Comparison of ENCODE assay signal across 7 mouse cellular contexts in genomic region chr16:76370716-76371613, GRCm38 (mm10). TPM values are rescaled to one million over a fixed set of nuclear protein-coding genes. Genes with fewer than 3 reads are reported as not detected.
DNase-seq lines count a peak whose midpoint lies in the region; ATAC-seq and TF ChIP-seq lines count a peak whose summit lies in the region.

No protein-coding gene starts in this region.

- no peak for ATAC-seq in embryonic facial prominence, embryonic 12.5 days (ENCODE audit: insufficient number of reproducible peaks, insufficient read depth, low FRiP score, low TSS enrichment)
- ATAC-seq in intestine, embryonic 15.5 days, result no peak
- ATAC-seq in neural tube, embryonic 12.5 days (ENCODE audit: low FRiP score, low read depth), result no peak

- peaks cover 16% of the 10 kb centered on the region for H3K4me1 ChIP-seq in testis, adult 2 months (ENCODE audit: control insufficient read depth, insufficient read depth, low read length)
- H3K4me1 ChIP-seq in embryonic facial prominence, embryonic 12.5 days, result peaks cover 21% of the 10 kb centered on the region
- peaks cover 17% of the 10 kb centered on the region for H3K4me1 ChIP-seq in intestine, embryonic 15.5 days (replicated peaks)
- peaks cover 13% of the 10 kb centered on the region; the same call in 1 of the 2 replicates for H3K4me1 ChIP-seq in neural tube, embryonic 12.5 days

- no peak for TF ChIP-seq CTCF in testis, adult 2 months (IDR thresholded peaks at IDR 0.05; ENCODE audit: control insufficient read depth, insufficient read depth, insufficient replicate concordance, low read depth, low read length)

- no peak for DNase-seq in testis, postnatal 10 days (ENCODE audit: low spot score)
- DNase-seq in ovary, postnatal 36 days (ENCODE audit: low spot score), result no peak
- DNase-seq in layer of hippocampus, postnatal 25 days (ENCODE audit: extremely low spot score in 1 of 2, low spot score in 1 of 2), result no peak

- no peaks in the 10 kb centered on the region for H3K36me3 ChIP-seq in testis, adult 2 months (ENCODE audit: control insufficient read depth, insufficient read depth, low read length)
- 0 out of 2 replicates have a peak, but pooled peaks cover 5% of the 10 kb centered on the region for H3K36me3 ChIP-seq in embryonic facial prominence, embryonic 12.5 days
- no peaks in the 10 kb centered on the region for H3K36me3 ChIP-seq in intestine, embryonic 15.5 days
- no peaks in the 10 kb centered on the region for H3K36me3 ChIP-seq in neural tube, embryonic 12.5 days

- H3K27ac ChIP-seq in testis, adult 2 months (ENCODE audit: control insufficient read depth, insufficient read depth, low read depth, low read length), result 0 out of 2 replicates have a peak overlapping the region, but pooled peaks have one; percentile 29
- no peak overlapping the region for H3K27ac ChIP-seq in embryonic facial prominence, embryonic 12.5 days
- no peak overlapping the region for H3K27ac ChIP-seq in intestine, embryonic 15.5 days
- H3K27ac ChIP-seq in neural tube, embryonic 12.5 days, result no peak overlapping the region

- no peak for TF ChIP-seq POLR2A in testis, adult 2 months (IDR thresholded peaks at IDR 0.05; ENCODE audit: control insufficient read depth, low read depth, low read length)

- no peaks in the 10 kb centered on the region; the same call in none of the 2 replicates for H3K27me3 ChIP-seq in testis, adult 2 months (ENCODE audit: control insufficient read depth, insufficient read depth, low read length)
- H3K27me3 ChIP-seq in embryonic facial prominence, embryonic 12.5 days, result no peaks in the 10 kb centered on the region
- H3K27me3 ChIP-seq in intestine, embryonic 15.5 days (replicated peaks), result no peaks in the 10 kb centered on the region
- no peaks in the 10 kb centered on the region for H3K27me3 ChIP-seq in neural tube, embryonic 12.5 days (replicated peaks)

- 27% methylated on average over 12 of the region's 12 CpGs for WGBS in embryonic facial prominence, embryonic 12.5 days
- 20% methylated on average over 12 of the region's 12 CpGs for WGBS in intestine, embryonic 15.5 days
- 42% methylated on average over 12 of the region's 12 CpGs for WGBS in neural tube, embryonic 12.5 days

- H3K9ac ChIP-seq in embryonic facial prominence, embryonic 12.5 days, result peak overlapping the region; percentile 96
- H3K9ac ChIP-seq in intestine, embryonic 15.5 days, result peak overlapping the region; percentile 94
- peak overlapping the region; percentile 96; the same call in 1 of the 2 replicates for H3K9ac ChIP-seq in neural tube, embryonic 12.5 days

- H3K4me3 ChIP-seq in testis, adult 2 months (ENCODE audit: control insufficient read depth, low read depth, low read length), result no peak overlapping the region; the same call in 1 of the 2 replicates
- peak overlapping the region; percentile 82 for H3K4me3 ChIP-seq in embryonic facial prominence, embryonic 12.5 days
- peak overlapping the region; percentile 87 for H3K4me3 ChIP-seq in intestine, embryonic 15.5 days (replicated peaks)
- H3K4me3 ChIP-seq in neural tube, embryonic 12.5 days, result peak overlapping the region; percentile 86

- H3K9me3 ChIP-seq in embryonic facial prominence, embryonic 12.5 days, result no peaks in the 10 kb centered on the region
- no peaks in the 10 kb centered on the region for H3K9me3 ChIP-seq in intestine, embryonic 15.5 days
- H3K9me3 ChIP-seq in neural tube, embryonic 12.5 days, result no peaks in the 10 kb centered on the region

- peak overlapping the region; percentile 61 for H3K4me2 ChIP-seq in embryonic facial prominence, embryonic 12.5 days (replicated peaks)
- peak overlapping the region; percentile 56 for H3K4me2 ChIP-seq in intestine, embryonic 15.5 days (replicated peaks)
- H3K4me2 ChIP-seq in neural tube, embryonic 12.5 days (replicated peaks), result peak overlapping the region; percentile 67

RNA-seq across cellular contexts. Expression of gene Nrip1, which starts 2.7 kb away (rescaled TPM):
- polyA plus RNA-seq in testis, adult 2 months (2012; rRNA removed), result 1.8 and 1.9 TPM in 2 replicates
- 48.5 and 52.6 TPM in 2 replicates for polyA plus RNA-seq in embryonic facial prominence, embryonic 12.5 days (2016; fragmentation: Nextera tagmentation; extraction: Ambion mirVana)
- polyA plus RNA-seq in intestine, embryonic 15.5 days (2015; fragmentation: Nextera tagmentation; extraction: Ambion mirVana), result 34.5 and 36.6 TPM in 2 replicates
- 35.2 and 38.9 TPM in 2 replicates for polyA plus RNA-seq in neural tube, embryonic 12.5 days (2016; fragmentation: Nextera tagmentation; extraction: Ambion mirVana)
- total RNA-seq in layer of hippocampus, postnatal 25 days (2021), result 10 to 100 TPM; 61.2 to 63.5 TPM

Comparison
In these comparisons a context has a peak if more than half of its experiments do, and no peak if none do; other contexts are left out.
1. RNA of gene Nrip1, which starts 2.7 kb away (polyA plus RNA-seq): 48.5 to 52.6 TPM in embryonic facial prominence, embryonic 12.5 days, 35.2 to 38.9 TPM in neural tube, embryonic 12.5 days and 34.5 to 36.6 TPM in intestine, embryonic 15.5 days; 1.8 to 1.9 TPM in testis, adult 2 months; every median in the first group is over 10 times any median in the second.
2. Peak in every context shown above with its lines, with median percentiles within 50 percentile points of each other: H3K4me2 ChIP-seq and H3K9ac ChIP-seq.